Mouse (Mus musculus): ENCODE measurements around the gene Gm45716. TPM values are rescaled to one million over a fixed set of nuclear protein-coding genes. Genes with fewer than 3 reads are reported as not detected.
A peak's percentile ranks its signal among the peaks of the same experiment; 100 is the strongest.

Gene Gm45716
- polyA plus RNA-seq (2021), result 0.59 TPM

DNA sequence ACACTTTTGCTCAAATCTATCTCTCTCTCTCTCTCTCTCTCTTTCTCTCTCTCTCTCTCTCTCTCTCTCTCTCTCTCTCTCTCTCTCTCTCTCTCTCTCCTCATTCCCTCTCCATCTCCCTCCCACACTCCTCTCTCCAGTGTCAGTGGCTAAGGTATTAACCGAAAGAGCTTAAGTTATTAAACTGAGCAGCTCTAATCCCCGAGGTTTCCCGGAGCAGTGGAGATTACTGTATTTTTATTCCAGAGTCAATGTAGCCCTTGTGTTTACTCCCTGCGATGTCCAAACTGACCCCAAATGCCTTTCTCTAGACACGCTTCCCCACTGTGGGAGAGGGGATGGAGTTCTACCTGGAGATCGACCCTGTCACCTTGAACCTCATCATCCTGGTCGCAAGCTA, at the start of gene Gm45716:
Gene Gm45716 (plus strand): TSS at position 243 of the 400 bp plus-strand sequence.
- POLR2A ChIA-PET, result no interaction called here
- no peak for DNase-seq (ENCODE audit: low read depth, low spot score)
- no peak for ATAC-seq
- H3K27me3 ChIP-seq, result peaks cover under 1% of the 10 kb centered on the region
- TF ChIP-seq CTCF (IDR thresholded peaks at IDR 0.05), result no peak
- CTCF ChIA-PET, result interaction anchor here (1.2 to 1.5 kb wide), 2 partner anchors 44 to 120 kb away, joined by 3 to 5 read pairs; no protein-coding TSS in a partner anchor
- in situ Hi-C loops (cut with MboI; ENCODE audit: low pct_unique_long_range_greater_than_20kb), result loop anchor here (5.0 to 10.0 kb wide), 2 partner anchors 117 to 430 kb away; no protein-coding TSS in a partner anchor

GRCm38 (mm10) chr11:90142393-90142792, 45.1 kb upstream of the Gm45716 start:
- in situ Hi-C loops (cut with MboI; ENCODE audit: low pct_unique_long_range_greater_than_20kb), result no loop called here
- H3K27me3 ChIP-seq, result peaks cover 24% of the 10 kb centered on the region
- POLR2A ChIA-PET, result no interaction called here
- CTCF ChIA-PET, result no interaction called here
- no peak for TF ChIP-seq CTCF (IDR thresholded peaks at IDR 0.05)
- ATAC-seq (no peak), DNase-seq (ENCODE audit: low read depth, low spot score) (no peak)

DNA sequence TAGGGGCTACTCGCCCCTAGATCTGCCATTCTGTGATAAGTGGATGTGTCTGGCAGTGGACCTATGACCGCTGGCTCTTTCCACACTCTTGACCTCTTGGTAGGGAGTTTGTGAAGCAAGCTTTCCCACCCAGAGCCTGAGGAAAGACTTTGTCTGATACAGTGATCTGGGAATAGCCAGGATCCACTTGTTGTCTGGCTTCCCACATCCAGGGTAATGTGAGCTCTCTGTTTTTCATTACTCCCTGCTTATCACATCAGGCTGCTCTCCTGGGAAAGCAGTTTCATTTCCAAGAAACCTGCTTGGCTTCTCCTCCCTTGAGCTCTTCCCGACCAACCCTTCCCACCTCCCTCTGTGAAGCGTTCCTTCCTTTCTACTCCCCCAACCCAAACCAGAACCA, 44.5 kb upstream of the Gm45716 start:
- DNase-seq (ENCODE audit: low read depth, low spot score) (no peak), ATAC-seq (no peak)
- POLR2A ChIA-PET, result no interaction called here
- in situ Hi-C loops (cut with MboI; ENCODE audit: low pct_unique_long_range_greater_than_20kb), result no loop called here
- no peak for TF ChIP-seq CTCF (IDR thresholded peaks at IDR 0.05)
- CTCF ChIA-PET, result no interaction called here
- H3K27me3 ChIP-seq, result peaks cover 24% of the 10 kb centered on the region

GRCm38 (mm10) chr11:90146086-90146860, 41.2 kb upstream of the Gm45716 start:
- ChIA-PET CTCF (no interaction called here), POLR2A (no interaction called here)
- in situ Hi-C loops (cut with MboI; ENCODE audit: low pct_unique_long_range_greater_than_20kb), result no loop called here
- DNase-seq (ENCODE audit: low read depth, low spot score), result no peak
- peaks cover 24% of the 10 kb centered on the region for H3K27me3 ChIP-seq
- no peak for ATAC-seq
- TF ChIP-seq CTCF (IDR thresholded peaks at IDR 0.05), result no peak

DNA sequence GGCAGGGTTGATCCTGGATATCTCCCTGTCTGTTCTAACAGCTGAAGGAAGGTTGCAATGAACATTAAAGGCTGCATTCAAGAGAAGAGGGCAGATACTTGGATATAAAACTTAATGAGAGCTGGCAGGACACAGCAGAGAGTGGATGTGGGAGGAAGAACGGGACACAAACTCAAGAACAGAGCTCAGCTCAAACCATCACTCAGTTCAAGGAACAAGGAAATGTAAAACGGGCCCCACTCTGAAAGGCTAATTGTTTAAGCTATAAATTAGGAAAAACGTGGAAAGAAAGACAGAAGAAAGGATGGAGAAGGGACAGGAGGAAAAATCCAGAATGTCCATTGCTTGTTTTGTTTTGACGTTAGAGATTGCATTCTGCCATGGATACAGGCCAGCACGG, 32.4 kb upstream of the Gm45716 start:
- DNase-seq (ENCODE audit: low read depth, low spot score) (no peak), ATAC-seq (no peak)
- POLR2A ChIA-PET, result no interaction called here
- TF ChIP-seq CTCF (IDR thresholded peaks at IDR 0.05), result no peak
- in situ Hi-C loops (cut with MboI; ENCODE audit: low pct_unique_long_range_greater_than_20kb), result loop anchor here (25.0 kb wide), 1 partner anchor 1068 kb away; no protein-coding TSS in a partner anchor
- CTCF ChIA-PET, result interaction anchor here (2.5 kb wide), 1 partner anchor 16 kb away, joined by 7 read pairs; no protein-coding TSS in a partner anchor
- peaks cover 33% of the 10 kb centered on the region for H3K27me3 ChIP-seq

GRCm38 (mm10) chr11:90155466-90155865, 32.0 kb upstream of the Gm45716 start:
- DNase-seq (ENCODE audit: low read depth, low spot score) (no peak), ATAC-seq (no peak)
- H3K27me3 ChIP-seq, result peaks cover 33% of the 10 kb centered on the region
- ChIA-PET CTCF (interaction anchor here (2.5 kb wide), 1 partner anchor 15 kb away, joined by 7 read pairs; no protein-coding TSS in a partner anchor), POLR2A (interaction anchor here (0.7 kb wide), 1 partner anchor 88 kb away, joined by 3 read pairs; no protein-coding TSS in a partner anchor)
- in situ Hi-C loops (cut with MboI; ENCODE audit: low pct_unique_long_range_greater_than_20kb), result loop anchor here (25.0 kb wide), 1 partner anchor 1068 kb away; no protein-coding TSS in a partner anchor
- no peak for TF ChIP-seq CTCF (IDR thresholded peaks at IDR 0.05)

DNA sequence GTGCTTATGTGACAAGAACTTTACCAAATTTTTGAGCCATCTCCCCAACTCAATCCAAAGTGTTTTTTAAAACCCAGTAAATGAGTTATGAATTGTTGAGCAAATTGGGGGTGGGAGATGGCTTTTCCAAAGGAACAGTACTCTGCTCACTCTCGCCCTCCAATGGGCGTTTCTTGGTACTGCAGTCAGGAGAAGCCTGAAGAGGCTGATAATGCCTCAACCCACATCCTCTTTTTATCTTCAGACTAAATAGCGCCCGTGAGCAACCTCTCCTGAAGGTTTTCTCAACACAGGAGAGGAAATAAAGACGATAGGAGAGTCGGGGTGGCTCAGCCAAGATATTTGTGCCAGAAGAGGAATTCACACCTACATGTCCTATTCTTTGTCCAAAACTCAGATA, 19.7 kb upstream of the Gm45716 start:
- in situ Hi-C loops (cut with MboI; ENCODE audit: low pct_unique_long_range_greater_than_20kb), result loop anchor here (5.0 to 25.0 kb wide), 4 partner anchors 180 to 1080 kb away; no protein-coding TSS in a partner anchor
- DNase-seq (ENCODE audit: low read depth, low spot score), result no peak
- CTCF ChIA-PET, result interaction anchor here (1.1 to 1.6 kb wide), 5 partner anchors 9 to 179 kb away, joined by 3 to 4 read pairs (median 3); partner anchors contain the start of gene Pctp
- TF ChIP-seq CTCF (IDR thresholded peaks at IDR 0.05), result peak; percentile 59
- POLR2A ChIA-PET, result no interaction called here
- no peak for ATAC-seq
- peaks cover 37% of the 10 kb centered on the region for H3K27me3 ChIP-seq

DNA sequence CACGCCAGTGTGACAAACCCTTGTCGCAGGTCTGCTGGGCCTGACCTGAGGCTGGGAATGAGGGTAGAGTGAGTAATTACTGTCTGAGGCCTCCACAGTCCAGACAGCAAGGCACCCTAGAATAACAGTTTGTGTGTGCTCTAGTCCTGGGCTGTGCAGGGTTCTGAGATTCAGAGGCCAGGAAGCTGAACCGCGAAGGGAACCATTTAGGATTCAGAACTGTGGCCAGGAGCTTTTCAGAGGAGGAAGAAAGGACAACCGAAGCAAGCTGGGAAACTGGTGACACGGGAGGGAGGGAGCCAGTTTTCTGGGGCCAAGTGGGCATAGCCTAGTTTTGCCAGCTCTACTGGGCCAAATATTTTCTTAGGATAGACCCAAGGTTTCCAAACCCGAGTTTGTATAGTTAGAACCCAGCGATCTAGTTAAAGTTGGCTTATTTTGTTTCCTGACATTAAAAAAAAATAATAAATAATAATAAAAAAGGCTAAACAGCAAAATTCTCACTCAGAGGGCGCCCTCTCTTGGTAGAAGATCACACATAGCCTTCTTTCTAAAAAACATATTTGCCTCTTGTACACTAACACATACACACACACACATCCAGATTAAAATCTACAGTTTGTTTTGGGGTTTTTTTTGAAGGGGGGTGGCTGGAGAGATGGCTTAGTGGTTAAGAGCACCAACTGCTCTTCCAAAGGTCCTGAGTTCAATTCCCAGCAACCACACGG, 19.0 kb upstream of the Gm45716 start:
- peaks cover 34% of the 10 kb centered on the region for H3K27me3 ChIP-seq
- TF ChIP-seq CTCF (IDR thresholded peaks at IDR 0.05), result peak; percentile 42
- DNase-seq (ENCODE audit: low read depth, low spot score), result no peak
- ChIA-PET CTCF (interaction anchor here (1.1 to 2.5 kb wide), 4 partner anchors 9 to 179 kb away, joined by 3 to 12 read pairs (median 4); partner anchors contain the start of gene Pctp), POLR2A (no interaction called here)
- in situ Hi-C loops (cut with MboI; ENCODE audit: low pct_unique_long_range_greater_than_20kb), result loop anchor here (5.0 to 25.0 kb wide), 4 partner anchors 181 to 1081 kb away; no protein-coding TSS in a partner anchor
- ATAC-seq, result no peak

DNA sequence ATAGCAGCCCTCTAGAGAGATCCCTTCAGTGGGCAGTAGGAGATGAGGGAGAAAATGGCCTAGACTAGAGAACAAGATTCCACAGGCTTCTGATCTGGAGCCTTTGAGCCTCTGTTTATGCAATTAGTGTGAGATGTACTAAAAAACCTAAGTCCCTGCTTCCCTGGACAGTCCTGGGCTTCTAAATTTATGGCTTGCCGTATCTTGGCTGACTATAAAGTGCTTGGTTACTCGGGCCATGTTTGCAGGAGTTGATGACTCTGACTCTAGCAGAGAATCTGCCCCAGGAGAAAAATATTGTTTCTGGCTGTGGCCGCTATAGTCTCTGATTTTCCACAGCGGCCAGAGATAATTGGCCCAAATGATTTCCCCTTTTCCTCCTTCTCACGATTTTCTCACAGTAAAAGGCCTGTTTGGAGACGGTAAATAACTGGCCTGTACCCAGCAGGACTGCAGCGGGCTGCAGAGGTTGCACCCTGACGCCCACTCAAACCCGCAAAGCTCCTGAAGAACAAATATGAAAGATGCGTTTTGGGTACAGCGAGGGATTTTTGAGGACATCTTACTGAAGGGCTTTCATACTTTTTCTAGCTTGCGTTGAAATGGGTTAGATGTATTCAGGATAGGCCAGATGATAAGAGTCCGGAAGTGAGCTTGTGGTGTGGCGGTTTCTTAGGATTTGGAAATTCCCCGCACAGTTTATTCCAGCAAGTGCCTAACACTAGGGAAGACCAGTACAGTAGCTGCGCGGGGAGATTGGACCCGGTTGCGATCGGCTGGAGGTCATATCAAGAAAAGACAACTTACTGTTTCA, 18.1 kb upstream of the Gm45716 start:
- in situ Hi-C loops (cut with MboI; ENCODE audit: low pct_unique_long_range_greater_than_20kb), result loop anchor here (5.0 to 25.0 kb wide), 4 partner anchors 182 to 1082 kb away; no protein-coding TSS in a partner anchor
- ATAC-seq, result no peak

More for the DNA sequence above, 18.1 kb upstream of the Gm45716 start:
- POLR2A ChIA-PET, result interaction anchor here (0.7 kb wide), 1 partner anchor 983 kb away, joined by 3 read pairs; no protein-coding TSS in a partner anchor
- H3K27me3 ChIP-seq, result peaks cover 25% of the 10 kb centered on the region
- CTCF ChIA-PET, result interaction anchor here (0.8 to 3.2 kb wide), 10 partner anchors 9 to 623 kb away, joined by 3 to 12 read pairs (median 4); no protein-coding TSS in a partner anchor
- DNase-seq (ENCODE audit: low read depth, low spot score), result no peak
- TF ChIP-seq CTCF (IDR thresholded peaks at IDR 0.05), result no peak
